Mouse (Mus musculus) stomach, postnatal 0 days (tissue): ENCODE results near the gene Usp42. TPM values are rescaled to one million over a fixed set of nuclear protein-coding genes. Genes with fewer than 3 reads are reported as not detected.

ENCODE experiments used
- ATAC-seq: fragments of 200-750 bp; cut with Nextera tagmentation; 2 replicates; pipeline ENCODE4 v1.8.0; 2017; ENCODE audit not compliant: low FRiP score, low TSS enrichment
- DNase-seq: peaks from one replicate; pipeline ENCODE4 v3.0.0-alpha.2; 2016; ENCODE audit warnings: low spot score
- H3K27ac ChIP-seq: fragments of 300-500 bp; sonication (generic); replicated peaks from 2 replicates; pipeline ENCODE4 v1.5.1; 2014; ENCODE audit warnings: mild to moderate bottlenecking, control low read depth
- H3K27me3 ChIP-seq: fragments of 300-500 bp; sonication (generic); 2 replicates; pipeline ENCODE4 v1.6.1; 2014; ENCODE audit warnings: low read length; ENCODE audit not compliant: control insufficient read depth, insufficient read depth
- H3K36me3 ChIP-seq: fragments of 300-500 bp; sonication (generic); 2 replicates; pipeline ENCODE4 v1.6.1; 2014; ENCODE audit warnings: low read length, mixed read lengths; ENCODE audit not compliant: control insufficient read depth, insufficient read depth
- H3K4me1 ChIP-seq: fragments of 300-500 bp; sonication (generic); replicated peaks from 2 replicates; pipeline ENCODE4 v1.6.1; 2014; ENCODE audit warnings: antibody characterized with exemption; ENCODE audit not compliant: control insufficient read depth, insufficient read depth
- H3K4me2 ChIP-seq: fragments of 300-500 bp; sonication (generic); replicated peaks from 2 replicates; pipeline ENCODE4 v1.6.1; 2014; ENCODE audit warnings: low read depth, mild to moderate bottlenecking, control low read depth, moderate library complexity
- H3K4me3 ChIP-seq: fragments of 300-500 bp; sonication (generic); 2 replicates; pipeline ENCODE4 v1.5.1; 2014; ENCODE audit warnings: low read depth, low read length, control low read depth
- H3K9ac ChIP-seq: fragments of 300-500 bp; sonication (generic); 2 replicates; pipeline ENCODE4 v1.6.1; 2014; ENCODE audit warnings: mild to moderate bottlenecking, low read length, control low read depth, mixed read lengths
- H3K9me3 ChIP-seq: fragments of 300-500 bp; sonication (generic); 2 replicates; pipeline ENCODE4 v1.6.1; 2016; ENCODE audit warnings: low read length; ENCODE audit not compliant: control insufficient read depth
- CTCF ChIP-seq: IDR thresholded peaks from 2 replicates; pipeline ENCODE4 v1.5.1; 2016; ENCODE audit warnings: antibody characterized with exemption, low read depth, mild to moderate bottlenecking, moderate library complexity
- EP300 ChIP-seq: optimal IDR thresholded peaks from 2 replicates; pipeline ENCODE3; 2016; ENCODE audit warnings: antibody characterized with exemption
- WGBS: fragments of 180-500 bp; shearing (Covaris S2); extraction: QIAGEN DNeasy Blood & Tissue Kit; methylation state at CpG from one replicate; pipeline ENCODE4 v1.1.7; 2014; 5-methylcytosine and 5-hydroxymethylcytosine counted together
- polyA plus RNA-seq: library from polyadenylated mRNA; unstranded; fragments of >200 nt; fragmentation: Nextera tagmentation; extraction: Ambion mirVana; gene quantifications from 2 replicates; pipeline ENCODE4 v1.2.1, GENCODE M21; 2015

Usp42 gene
- polyA plus RNA-seq, 1 experiment from 2014 or later: 5.7 TPM

- H3K4me1 ChIP-seq: peaks cover 12% of the 10 kb centered on the region
- WGBS: 65% methylated on average over 5 of the region's 5 CpGs
- DNase-seq (no peak), ATAC-seq (no peak)
- no peaks in the 10 kb centered on the region for H3K27me3 ChIP-seq
- no peak overlapping the region for H3K4me3 ChIP-seq
- TF ChIP-seq CTCF (no peak), EP300 (no peak)
- no peaks in the 10 kb centered on the region for H3K36me3 ChIP-seq
- H3K4me2 ChIP-seq: no peak overlapping the region
- no peak overlapping the region for H3K9ac ChIP-seq
- no peak overlapping the region for H3K27ac ChIP-seq
- no peaks in the 10 kb centered on the region for H3K9me3 ChIP-seq
Observed at GRCm38 (mm10) chr5:143674576-143674975, 57.5 kb downstream of the Usp42 start.

- ATAC-seq (peak; percentile 12; the same call in 1 of the 2 replicates), DNase-seq (no peak)
- no peak overlapping the region for H3K9ac ChIP-seq
- H3K27ac ChIP-seq: peak overlapping the region; percentile 45; the same call in 1 of the 2 replicates
- no peak overlapping the region for H3K4me3 ChIP-seq
- WGBS: 53% methylated on average over 6 of the region's 6 CpGs
- H3K27me3 ChIP-seq: no peaks in the 10 kb centered on the region
- no peaks in the 10 kb centered on the region for H3K36me3 ChIP-seq
- TF ChIP-seq CTCF: no peak
- TF ChIP-seq EP300: no peak
- no peaks in the 10 kb centered on the region for H3K9me3 ChIP-seq
- peaks cover 6% of the 10 kb centered on the region for H3K4me1 ChIP-seq
- H3K4me2 ChIP-seq: no peak overlapping the region
Observed at GRCm38 (mm10) chr5:143670740-143671415, 61.2 kb downstream of the Usp42 start.

- H3K9me3 ChIP-seq: no peaks in the 10 kb centered on the region
- no peaks in the 10 kb centered on the region for H3K27me3 ChIP-seq
- H3K4me2 ChIP-seq: no peak overlapping the region
- no peaks in the 10 kb centered on the region for H3K36me3 ChIP-seq
- TF ChIP-seq EP300: no peak
- TF ChIP-seq CTCF: no peak
- WGBS: 41% methylated on average over 2 of the region's 2 CpGs
- H3K4me1 ChIP-seq: peaks cover 6% of the 10 kb centered on the region; the same call in 1 of the 2 replicates
- ATAC-seq (no peak), DNase-seq (no peak)
- no peak overlapping the region for H3K4me3 ChIP-seq
- H3K9ac ChIP-seq: no peak overlapping the region
- H3K27ac ChIP-seq: peak overlapping the region; percentile 70
Observed at GRCm38 (mm10) chr5:143669839-143670238, 62.2 kb downstream of the Usp42 start.

GRCm38 (mm10) chr5:143669393-143669792 is 62.7 kb downstream of the Usp42 start:
- no peak overlapping the region for H3K4me3 ChIP-seq
- H3K4me2 ChIP-seq: no peak overlapping the region
- no peaks in the 10 kb centered on the region for H3K27me3 ChIP-seq
- H3K36me3 ChIP-seq: no peaks in the 10 kb centered on the region
- WGBS: 35% methylated on average over 2 of the region's 2 CpGs
- ATAC-seq (peak; percentile 62; the same call in 1 of the 2 replicates), DNase-seq (peak; percentile 27)
- no peak overlapping the region for H3K9ac ChIP-seq
- H3K9me3 ChIP-seq: no peaks in the 10 kb centered on the region
- peak overlapping the region; percentile 70 for H3K27ac ChIP-seq
- TF ChIP-seq CTCF (peak; percentile 58), EP300 (no peak)
- H3K4me1 ChIP-seq: peaks cover 6% of the 10 kb centered on the region; the same call in 1 of the 2 replicates

- no peaks in the 10 kb centered on the region for H3K36me3 ChIP-seq
- WGBS: 61% methylated on average over 2 of the region's 2 CpGs
- H3K27me3 ChIP-seq: no peaks in the 10 kb centered on the region
- TF ChIP-seq CTCF (no peak), EP300 (no peak)
- H3K4me3 ChIP-seq: no peak overlapping the region
- ATAC-seq: peak; percentile 59; the same call in 1 of the 2 replicates
- H3K9ac ChIP-seq: no peak overlapping the region
- H3K9me3 ChIP-seq: no peaks in the 10 kb centered on the region
- no peak for DNase-seq
- H3K4me1 ChIP-seq: peaks cover 6% of the 10 kb centered on the region; the same call in 1 of the 2 replicates
- H3K27ac ChIP-seq: no peak overlapping the region
- no peak overlapping the region for H3K4me2 ChIP-seq
Observed at GRCm38 (mm10) chr5:143668884-143669283, 63.2 kb downstream of the Usp42 start.

GRCm38 (mm10) chr5:143666015-143666414 is 66.1 kb downstream of the Usp42 start:
- Histone ChIP-seq H3K27me3 (no peaks in the 10 kb centered on the region), H3K4me3 (no peak overlapping the region), H3K4me1 (peaks cover 6% of the 10 kb centered on the region), H3K36me3 (no peaks in the 10 kb centered on the region), H3K9ac (no peak overlapping the region), H3K27ac (no peak overlapping the region), H3K9me3 (no peaks in the 10 kb centered on the region), H3K4me2 (no peak overlapping the region)
- ATAC-seq (no peak), DNase-seq (no peak)
- no peak for TF ChIP-seq CTCF
- TF ChIP-seq EP300: no peak
- WGBS: 91% methylated on average over 1 of the region's 1 CpGs
